Mouse (Mus musculus) MEL (cell line): ENCODE measurements around the gene Capn9. TPM values are rescaled to one million over a fixed set of nuclear protein-coding genes. Genes with fewer than 3 reads are reported as not detected.

Experiments
- DNase-seq: peaks from one replicate; pipeline ENCODE4 v3.0.0; 2011; ENCODE audit warnings: low read depth, low spot score
- H3K27ac ChIP-seq: 2 replicates; pipeline ENCODE4 v1.5.1; 2012; ENCODE audit warnings: low read depth, mild to moderate bottlenecking, control low read depth, low read length, moderate library complexity; ENCODE audit not compliant: control insufficient read depth
- H3K27me3 ChIP-seq, 2 experiments: fragments of 150-350 bp in 1 of 2; sonication (generic) in 1 of 2; 2 replicates each; pipeline ENCODE4 v1.6.1; 2012; ENCODE audit warnings: low read length in 2 of 2, mild to moderate bottlenecking in 2 of 2, improper control_type of control experiment in 1 of 2, moderate library complexity in 1 of 2; ENCODE audit not compliant: insufficient read depth in 2 of 2, control insufficient read depth in 1 of 2
- H3K36me3 ChIP-seq, 2 experiments: 2 replicates each; pipeline ENCODE4 v1.6.1; 2012 to 2014; ENCODE audit warnings: low read length in 2 of 2, improper control_type of control experiment in 1 of 2, inconsistent platforms in 1 of 2, mild to moderate bottlenecking in 1 of 2; ENCODE audit not compliant: insufficient read depth in 2 of 2, control insufficient read depth in 1 of 2
- H3K4me1 ChIP-seq, 2 experiments: fragments of 150-350 bp in 1 of 2; sonication (generic) in 1 of 2; 2 replicates each; pipeline ENCODE4 v1.6.1; 2012; ENCODE audit warnings: low read length in 2 of 2, improper control_type of control experiment in 1 of 2, mild to moderate bottlenecking in 1 of 2; ENCODE audit not compliant: insufficient read depth in 2 of 2, control insufficient read depth in 1 of 2
- H3K4me3 ChIP-seq, 2 experiments: fragments of 150-350 bp in 1 of 2; sonication (generic) in 1 of 2; 2 replicates each; pipeline ENCODE4 v1.5.1; 2012; ENCODE audit warnings: low read depth in 2 of 2, low read length in 2 of 2, mild to moderate bottlenecking in 2 of 2, moderate library complexity in 2 of 2, control low read depth in 1 of 2, improper control_type of control experiment in 1 of 2; ENCODE audit not compliant: control insufficient read depth in 1 of 2, insufficient read depth in 1 of 2
- H3K79me2 ChIP-seq: 2 replicates; pipeline ENCODE4 v1.6.1; 2012; ENCODE audit warnings: mild to moderate bottlenecking, low read length, moderate library complexity; ENCODE audit not compliant: control insufficient read depth, poor library complexity, insufficient read depth
- H3K9ac ChIP-seq: 2 replicates; pipeline ENCODE4 v1.6.1; 2012; ENCODE audit warnings: low read depth, mild to moderate bottlenecking, control low read depth, low read length, moderate library complexity; ENCODE audit not compliant: control insufficient read depth, poor library complexity, severe bottlenecking
- H3K9me3 ChIP-seq: fragments of 150-350 bp; sonication (generic); replicated peaks from 2 replicates; pipeline ENCODE4 v1.6.1; 2012; ENCODE audit warnings: mild to moderate bottlenecking, low read length, improper control_type of control experiment, moderate library complexity; ENCODE audit not compliant: insufficient read depth
- E2F4 ChIP-seq: IDR thresholded peaks from 2 replicates; pipeline ENCODE4 v1.6.1; 2011; ENCODE audit warnings: low read depth, low read length, improper control_type of control experiment, borderline replicate concordance
- ELF1 ChIP-seq: IDR thresholded peaks from 2 replicates; pipeline ENCODE4 v1.6.1; 2014; ENCODE audit warnings: low read depth, mild to moderate bottlenecking, inconsistent platforms, low read length, improper control_type of control experiment, moderate library complexity
- KAT2A ChIP-seq: conservative IDR thresholded peaks from 2 replicates; pipeline ENCODE4 v1.6.1; 2012; ENCODE audit warnings: low read depth, low read length, improper control_type of control experiment, inconsistent platforms
- MAFK ChIP-seq: IDR thresholded peaks from 2 replicates; pipeline ENCODE4 v1.6.1; 2011; ENCODE audit warnings: low read depth, mild to moderate bottlenecking, low read length, improper control_type of control experiment, borderline replicate concordance
- MAX ChIP-seq: IDR thresholded peaks from 2 replicates; pipeline ENCODE4 v1.6.1; 2011; ENCODE audit warnings: low read length, improper control_type of control experiment
- MAZ ChIP-seq: IDR thresholded peaks from 2 replicates; pipeline ENCODE4 v1.6.1; 2012; ENCODE audit warnings: low read depth, mild to moderate bottlenecking, inconsistent platforms, low read length, improper control_type of control experiment
- MEF2A ChIP-seq: IDR thresholded peaks from 2 replicates; pipeline ENCODE4 v1.6.1; 2014; ENCODE audit warnings: low read depth, mild to moderate bottlenecking, inconsistent platforms, low read length, improper control_type of control experiment; ENCODE audit not compliant: poor library complexity, insufficient replicate concordance, severe bottlenecking; ENCODE audit errors: extremely low read depth
- MXI1 ChIP-seq: IDR thresholded peaks from 2 replicates; pipeline ENCODE4 v1.6.1; 2011; ENCODE audit warnings: mild to moderate bottlenecking, low read depth, low read length, improper control_type of control experiment
- MYB ChIP-seq: IDR thresholded peaks from 2 replicates; pipeline ENCODE4 v1.6.1; 2011; ENCODE audit warnings: mild to moderate bottlenecking, low read depth, low read length, improper control_type of control experiment
- MYC ChIP-seq: IDR thresholded peaks from 2 replicates; pipeline ENCODE4 v1.6.1; 2011; ENCODE audit warnings: low read depth, mild to moderate bottlenecking, low read length, improper control_type of control experiment, moderate library complexity
- NELFE ChIP-seq: IDR thresholded peaks from 2 replicates; pipeline ENCODE4 v1.6.1; 2011; ENCODE audit warnings: low read depth, low read length, improper control_type of control experiment
- NRF1 ChIP-seq: IDR thresholded peaks from 2 replicates; pipeline ENCODE4 v1.6.1; 2014; ENCODE audit warnings: low read depth, mild to moderate bottlenecking, inconsistent platforms, low read length, improper control_type of control experiment, moderate library complexity; ENCODE audit not compliant: poor library complexity, insufficient read depth, severe bottlenecking
- POLR2A ChIP-seq, 2 experiments: IDR thresholded peaks; 2 replicates each; pipeline ENCODE4 v1.6.1; 2011 to 2012; ENCODE audit warnings: low read length in 2 of 2, mild to moderate bottlenecking in 2 of 2, control low read depth in 1 of 2, improper control_type of control experiment in 1 of 2, low read depth in 1 of 2, moderate library complexity in 1 of 2; ENCODE audit not compliant: control insufficient read depth in 1 of 2, insufficient read depth in 1 of 2, poor library complexity in 1 of 2
- RAD21 ChIP-seq: IDR thresholded peaks from 2 replicates; pipeline ENCODE4 v1.6.1; 2011; ENCODE audit warnings: mild to moderate bottlenecking, low read depth, low read length, improper control_type of control experiment
- SIN3A ChIP-seq: IDR thresholded peaks from 2 replicates; pipeline ENCODE4 v1.6.1; 2012; ENCODE audit warnings: low read length, improper control_type of control experiment, inconsistent platforms
- SMC3 ChIP-seq: IDR thresholded peaks from 2 replicates; pipeline ENCODE4 v1.6.1; 2011; ENCODE audit warnings: low read depth, low read length, improper control_type of control experiment
- TAL1 ChIP-seq: IDR thresholded peaks from 2 replicates; pipeline ENCODE4 v1.6.1; 2012; ENCODE audit warnings: mild to moderate bottlenecking, inconsistent platforms, low read length, moderate library complexity, mixed read lengths
- TBP ChIP-seq: IDR thresholded peaks from 2 replicates; pipeline ENCODE4 v1.8.0; 2011; ENCODE audit warnings: low read depth, low read length, improper control_type of control experiment
- USF1 ChIP-seq: IDR thresholded peaks from 2 replicates; pipeline ENCODE4 v1.6.1; 2014; ENCODE audit warnings: low read depth, mild to moderate bottlenecking, inconsistent platforms, low read length, improper control_type of control experiment, moderate library complexity
- ZC3H11A ChIP-seq: IDR thresholded peaks from 2 replicates; pipeline ENCODE4 v1.6.1; 2012; ENCODE audit warnings: low read depth, mild to moderate bottlenecking, inconsistent platforms, low read length, improper control_type of control experiment
- ZKSCAN1 ChIP-seq: IDR thresholded peaks from 2 replicates; pipeline ENCODE4 v1.6.1; 2012; ENCODE audit warnings: low read depth, mild to moderate bottlenecking, inconsistent platforms, low read length, improper control_type of control experiment, moderate library complexity
- ZMIZ1 ChIP-seq: IDR thresholded peaks from 2 replicates; pipeline ENCODE4 v1.6.1; 2012; ENCODE audit warnings: low read depth, mild to moderate bottlenecking, inconsistent platforms, low read length, improper control_type of control experiment, moderate library complexity
- polyA plus RNA-seq, 2 experiments: library from polyadenylated mRNA; stranded (reverse) in 1 of 2; unstranded in 1 of 2; fragments of >175 nt in 1 of 2; fragments of >200 nt in 1 of 2; gene quantifications; 2 replicates each; pipeline versions ENCODE4 v1.2.1 to v1.2.4; 2012; ENCODE audit warnings: low replicate concordance in 2 of 2, low read depth in 1 of 2; ENCODE audit not compliant: insufficient read length in 2 of 2, insufficient read depth in 1 of 2, missing spikeins in 1 of 2
- total RNA-seq: library from RNA; depleted of rRNA; stranded (reverse); fragments of 300-350 nt; gene quantifications from 2 replicates; pipeline ENCODE4 v1.2.3, GENCODE M21; 2012

Gene Capn9
- total and polyA plus RNA-seq, 3 experiments: not detected

DNA sequence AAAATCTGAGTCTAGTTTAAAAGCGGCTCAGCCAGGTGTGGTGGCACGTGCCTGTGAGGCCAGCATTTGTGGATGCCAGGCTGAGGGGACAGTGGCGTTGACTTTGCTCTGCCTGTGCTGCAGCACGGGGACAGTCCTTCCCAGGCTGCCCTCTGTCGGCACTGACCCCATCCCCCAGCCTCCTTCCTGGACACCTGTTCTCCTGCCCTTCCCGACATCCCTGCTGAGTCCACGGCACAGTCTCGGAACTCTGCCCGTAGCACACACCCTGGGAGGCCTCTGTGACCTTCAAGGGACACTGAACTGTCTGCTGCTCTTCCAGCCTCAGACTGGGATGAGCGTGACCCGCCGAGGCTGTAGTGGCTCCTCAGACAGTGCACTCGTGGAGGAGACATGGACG is 45.8 kb upstream of the Capn9 start:
- Histone ChIP-seq H3K27ac (no peak overlapping the region), H3K79me2 (no peaks in the 10 kb centered on the region), H3K9me3 (no peaks in the 10 kb centered on the region), H3K27me3 (no peaks in the 10 kb centered on the region), H3K36me3 (peaks cover 0 to 3% of the 10 kb centered on the region in 2 experiments; a peak in 2 of 4 replicates), H3K4me1 (no peaks in the 10 kb centered on the region), H3K4me3 (no peak overlapping the region), H3K9ac (no peak overlapping the region)
- DNase-seq: no peak
- TF ChIP-seq KAT2A (no peak), NELFE (no peak), POLR2A (IDR thresholded peaks at IDR 0.05; ENCODE audit: control insufficient read depth in 1 of 2, insufficient read depth in 1 of 2, low read depth in 1 of 2, low read length in 2 of 2, poor library complexity in 1 of 2) (no peak), ELF1 (no peak), SIN3A (no peak), ZMIZ1 (no peak)

- H3K27ac ChIP-seq: no peak overlapping the region
- no peak overlapping the region for H3K4me3 ChIP-seq
- DNase-seq: no peak
- no peak overlapping the region for H3K9ac ChIP-seq
- H3K27me3 ChIP-seq: no peaks in the 10 kb centered on the region
- H3K9me3 ChIP-seq: no peaks in the 10 kb centered on the region
- no peaks in the 10 kb centered on the region for H3K4me1 ChIP-seq
- no peak for TF ChIP-seq ZC3H11A
- TF ChIP-seq RAD21: no peak
- no peak for TF ChIP-seq E2F4
- TF ChIP-seq ZKSCAN1: no peak
- no peak for TF ChIP-seq TAL1
- TF ChIP-seq SMC3: no peak
- no peak for TF ChIP-seq MYC
- TF ChIP-seq MYB: no peak
- no peak for TF ChIP-seq MEF2A
- TF ChIP-seq MAFK: no peak
- no peak for TF ChIP-seq NRF1
- TF ChIP-seq POLR2A (IDR thresholded peaks at IDR 0.05; ENCODE audit: control insufficient read depth in 1 of 2, insufficient read depth in 1 of 2, low read depth in 1 of 2, low read length in 2 of 2, poor library complexity in 1 of 2): no peak
- TF ChIP-seq SIN3A: no peak
- no peak for TF ChIP-seq MAZ
- no peak for TF ChIP-seq MXI1
- TF ChIP-seq MAX: no peak
- no peak for TF ChIP-seq TBP
- no peak for TF ChIP-seq ELF1
- TF ChIP-seq USF1: no peak
- peaks cover 0 to 3% of the 10 kb centered on the region in 2 experiments; a peak in 2 of 4 replicates for H3K36me3 ChIP-seq
- H3K79me2 ChIP-seq: no peaks in the 10 kb centered on the region
Measured at GRCm38 (mm10) chr8:124530556-124530955, 45.4 kb upstream of the Capn9 start.
